Mouse (Mus musculus): ENCODE data around the gene Mllt3. TPM values are rescaled to one million over a fixed set of nuclear protein-coding genes. Genes with fewer than 3 reads are reported as not detected.

The Mllt3 gene
- polyA plus RNA-seq, 1 experiment from 2014 or later, result 43.6 TPM

GRCm38 (mm10) chr4:87829426-87830063 lies 203.6 kb downstream of the Mllt3 start:
- ATAC-seq (ENCODE audit: insufficient read depth), result no peak
- no peak for DNase-seq
- H3K9ac ChIP-seq, result no peak overlapping the region
- no peaks in the 10 kb centered on the region for H3K36me3 ChIP-seq (ENCODE audit: insufficient read depth)
- no peak overlapping the region for H3K4me3 ChIP-seq (ENCODE audit: low read depth, low read length)
- H3K9me3 ChIP-seq (ENCODE audit: low read depth, low read length), result no peaks in the 10 kb centered on the region
- TF ChIP-seq CTCF (IDR thresholded peaks at IDR 0.05; ENCODE audit: low read depth), result no peak
- WGBS, result 85% methylated on average over 5 of the region's 5 CpGs
- H3K4me1 ChIP-seq (ENCODE audit: insufficient read depth), result no peaks in the 10 kb centered on the region
- H3K27me3 ChIP-seq (ENCODE audit: insufficient read depth, low read length), result no peaks in the 10 kb centered on the region
- H3K4me2 ChIP-seq, result no peak overlapping the region
- no peak overlapping the region for H3K27ac ChIP-seq (ENCODE audit: low read depth)

GRCm38 (mm10) chr4:87826336-87826735 lies 206.8 kb downstream of the Mllt3 start:
- Histone ChIP-seq H3K9ac (no peak overlapping the region), H3K4me3 (ENCODE audit: low read depth, low read length) (no peak overlapping the region), H3K36me3 (ENCODE audit: insufficient read depth) (0 out of 2 replicates have a peak, but pooled peaks cover 3% of the 10 kb centered on the region), H3K9me3 (ENCODE audit: low read depth, low read length) (no peaks in the 10 kb centered on the region), H3K27ac (ENCODE audit: low read depth) (no peak overlapping the region), H3K27me3 (ENCODE audit: insufficient read depth, low read length) (no peaks in the 10 kb centered on the region), H3K4me1 (ENCODE audit: insufficient read depth) (no peaks in the 10 kb centered on the region), H3K4me2 (no peak overlapping the region)
- DNase-seq (no peak), ATAC-seq (ENCODE audit: insufficient read depth) (no peak)
- TF ChIP-seq CTCF (IDR thresholded peaks at IDR 0.05; ENCODE audit: low read depth), result no peak
- WGBS, result 80% methylated on average over 5 of the region's 5 CpGs

GRCm38 (mm10) chr4:87823623-87824022 lies 209.5 kb downstream of the Mllt3 start:
- H3K9me3 ChIP-seq (ENCODE audit: low read depth, low read length), result no peaks in the 10 kb centered on the region
- 57% methylated on average over 3 of the region's 3 CpGs for WGBS
- 0 out of 2 replicates have a peak, but pooled peaks cover 3% of the 10 kb centered on the region for H3K36me3 ChIP-seq (ENCODE audit: insufficient read depth)
- H3K4me1 ChIP-seq (ENCODE audit: insufficient read depth), result no peaks in the 10 kb centered on the region
- 0 out of 2 replicates have a peak, but pooled peaks have one; percentile 31 for ATAC-seq (ENCODE audit: insufficient read depth)
- TF ChIP-seq CTCF (IDR thresholded peaks at IDR 0.05; ENCODE audit: low read depth), result no peak
- no peak overlapping the region for H3K9ac ChIP-seq
- no peaks in the 10 kb centered on the region for H3K27me3 ChIP-seq (ENCODE audit: insufficient read depth, low read length)
- no peak overlapping the region for H3K4me2 ChIP-seq
- H3K4me3 ChIP-seq (ENCODE audit: low read depth, low read length), result no peak overlapping the region
- DNase-seq, result no peak
- no peak overlapping the region for H3K27ac ChIP-seq (ENCODE audit: low read depth)

GRCm38 (mm10) chr4:87823191-87823590 lies 210.0 kb downstream of the Mllt3 start:
- no peaks in the 10 kb centered on the region for H3K9me3 ChIP-seq (ENCODE audit: low read depth, low read length)
- H3K27me3 ChIP-seq (ENCODE audit: insufficient read depth, low read length), result no peaks in the 10 kb centered on the region
- H3K4me2 ChIP-seq, result no peak overlapping the region
- H3K9ac ChIP-seq, result no peak overlapping the region
- peak; percentile 38 for DNase-seq
- H3K4me1 ChIP-seq (ENCODE audit: insufficient read depth), result no peaks in the 10 kb centered on the region
- peak; percentile 44; the same call in 1 of the 2 replicates for ATAC-seq (ENCODE audit: insufficient read depth)
- no peak overlapping the region for H3K4me3 ChIP-seq (ENCODE audit: low read depth, low read length)
- TF ChIP-seq CTCF (IDR thresholded peaks at IDR 0.05; ENCODE audit: low read depth), result no peak
- WGBS, result 52% methylated on average over 6 of the region's 6 CpGs
- no peak overlapping the region for H3K27ac ChIP-seq (ENCODE audit: low read depth)
- 0 out of 2 replicates have a peak, but pooled peaks cover 3% of the 10 kb centered on the region for H3K36me3 ChIP-seq (ENCODE audit: insufficient read depth)

GRCm38 (mm10) chr4:87820911-87821310 lies 212.3 kb downstream of the Mllt3 start:
- Histone ChIP-seq H3K36me3 (ENCODE audit: insufficient read depth) (0 out of 2 replicates have a peak, but pooled peaks cover 3% of the 10 kb centered on the region), H3K9ac (no peak overlapping the region), H3K4me2 (no peak overlapping the region), H3K4me1 (ENCODE audit: insufficient read depth) (no peaks in the 10 kb centered on the region), H3K27me3 (ENCODE audit: insufficient read depth, low read length) (no peaks in the 10 kb centered on the region), H3K27ac (ENCODE audit: low read depth) (no peak overlapping the region), H3K9me3 (ENCODE audit: low read depth, low read length) (no peaks in the 10 kb centered on the region), H3K4me3 (ENCODE audit: low read depth, low read length) (no peak overlapping the region)
- no peak for TF ChIP-seq CTCF (IDR thresholded peaks at IDR 0.05; ENCODE audit: low read depth)
- DNase-seq (no peak), ATAC-seq (ENCODE audit: insufficient read depth) (no peak)
- WGBS, result 75% methylated on average over 3 of the region's 3 CpGs

GRCm38 (mm10) chr4:87819182-87819581 lies 214.0 kb downstream of the Mllt3 start:
- H3K4me2 ChIP-seq, result no peak overlapping the region
- H3K27ac ChIP-seq (ENCODE audit: low read depth), result no peak overlapping the region
- H3K36me3 ChIP-seq (ENCODE audit: insufficient read depth), result 0 out of 2 replicates have a peak, but pooled peaks cover 3% of the 10 kb centered on the region
- H3K4me3 ChIP-seq (ENCODE audit: low read depth, low read length), result no peak overlapping the region
- no peak for DNase-seq
- H3K27me3 ChIP-seq (ENCODE audit: insufficient read depth, low read length), result no peaks in the 10 kb centered on the region
- no peak for TF ChIP-seq CTCF (IDR thresholded peaks at IDR 0.05; ENCODE audit: low read depth)
- ATAC-seq (ENCODE audit: insufficient read depth), result no peak
- no peaks in the 10 kb centered on the region for H3K4me1 ChIP-seq (ENCODE audit: insufficient read depth)
- H3K9ac ChIP-seq, result no peak overlapping the region
- 63% methylated on average over 9 of the region's 9 CpGs for WGBS
- no peaks in the 10 kb centered on the region for H3K9me3 ChIP-seq (ENCODE audit: low read depth, low read length)

GRCm38 (mm10) chr4:87818276-87818675 lies 214.9 kb downstream of the Mllt3 start:
- 73% methylated on average over 1 of the region's 1 CpGs for WGBS

More at GRCm38 (mm10) chr4:87818276-87818675, 214.9 kb downstream of the Mllt3 start:
- no peak for TF ChIP-seq CTCF (IDR thresholded peaks at IDR 0.05; ENCODE audit: low read depth)
- H3K27me3 ChIP-seq (ENCODE audit: insufficient read depth, low read length), result no peaks in the 10 kb centered on the region
- H3K36me3 ChIP-seq (ENCODE audit: insufficient read depth), result 0 out of 2 replicates have a peak, but pooled peaks cover 3% of the 10 kb centered on the region
- DNase-seq (peak; percentile 35), ATAC-seq (ENCODE audit: insufficient read depth) (no peak)
- no peak overlapping the region for H3K9ac ChIP-seq
- no peaks in the 10 kb centered on the region for H3K4me1 ChIP-seq (ENCODE audit: insufficient read depth)
- H3K9me3 ChIP-seq (ENCODE audit: low read depth, low read length), result no peaks in the 10 kb centered on the region
- H3K4me3 ChIP-seq (ENCODE audit: low read depth, low read length), result no peak overlapping the region
- no peak overlapping the region for H3K27ac ChIP-seq (ENCODE audit: low read depth)
- H3K4me2 ChIP-seq, result no peak overlapping the region

All from lung, embryonic 14.5 days (tissue).